Mouse (Mus musculus): Measurements from ENCODE around the gene Apbb2. TPM values are rescaled to one million over a fixed set of nuclear protein-coding genes. Genes with fewer than 3 reads are reported as not detected.

Gene Apbb2
- polyA plus RNA-seq, 1 experiment from 2014 or later, result 52.6 TPM

- no peak overlapping the region for H3K4me3 ChIP-seq (ENCODE audit: low read depth, low read length)
- whole genome bisulfite sequencing, result 78% methylated on average over 8 of the region's 8 CpGs
- H3K9ac ChIP-seq (ENCODE audit: low read length), result no peak overlapping the region
- H3K27me3 ChIP-seq (ENCODE audit: control insufficient read depth, insufficient read depth, low read length), result no peaks in the 10 kb centered on the region
- H3K27ac ChIP-seq (ENCODE audit: low read depth, low read length), result no peak overlapping the region
- no peak overlapping the region for H3K4me2 ChIP-seq (ENCODE audit: low read depth)
- DNase-seq (ENCODE audit: low spot score) (no peak), ATAC-seq (ENCODE audit: insufficient read depth, low FRiP score, low TSS enrichment) (no peak)
- no peaks in the 10 kb centered on the region for H3K9me3 ChIP-seq (ENCODE audit: control insufficient read depth, low read length)
- H3K4me1 ChIP-seq (ENCODE audit: control insufficient read depth, insufficient read depth, low read length), result no peaks in the 10 kb centered on the region
- H3K36me3 ChIP-seq (ENCODE audit: control insufficient read depth, insufficient read depth, low read length), result no peaks in the 10 kb centered on the region
Observed at GRCm38 (mm10) chr5:66462665-66463064, 155.9 kb downstream of the Apbb2 start.

- H3K27ac ChIP-seq (ENCODE audit: low read depth, low read length), result no peak overlapping the region
- no peak overlapping the region for H3K4me3 ChIP-seq (ENCODE audit: low read depth, low read length)
- H3K4me1 ChIP-seq (ENCODE audit: control insufficient read depth, insufficient read depth, low read length), result no peaks in the 10 kb centered on the region
- H3K36me3 ChIP-seq (ENCODE audit: control insufficient read depth, insufficient read depth, low read length), result no peaks in the 10 kb centered on the region
- no peak overlapping the region for H3K9ac ChIP-seq (ENCODE audit: low read length)
- no peak for DNase-seq (ENCODE audit: low spot score)
- no peaks in the 10 kb centered on the region for H3K9me3 ChIP-seq (ENCODE audit: control insufficient read depth, low read length)
- no peaks in the 10 kb centered on the region for H3K27me3 ChIP-seq (ENCODE audit: control insufficient read depth, insufficient read depth, low read length)
- ATAC-seq (ENCODE audit: insufficient read depth, low FRiP score, low TSS enrichment), result no peak
- no peak overlapping the region for H3K4me2 ChIP-seq (ENCODE audit: low read depth)
- 72% methylated on average over 5 of the region's 5 CpGs for WGBS
Observed at GRCm38 (mm10) chr5:66458851-66459250, 159.7 kb downstream of the Apbb2 start.

GRCm38 (mm10) chr5:66455271-66455670, 163.3 kb downstream of the Apbb2 start:
- H3K4me3 ChIP-seq (ENCODE audit: low read depth, low read length), result no peak overlapping the region
- no peaks in the 10 kb centered on the region for H3K27me3 ChIP-seq (ENCODE audit: control insufficient read depth, insufficient read depth, low read length)
- H3K27ac ChIP-seq (ENCODE audit: low read depth, low read length), result no peak overlapping the region
- H3K9ac ChIP-seq (ENCODE audit: low read length), result no peak overlapping the region
- WGBS, result 82% methylated on average over 5 of the region's 5 CpGs
- 0 out of 2 replicates have a peak, but pooled peaks cover 3% of the 10 kb centered on the region for H3K36me3 ChIP-seq (ENCODE audit: control insufficient read depth, insufficient read depth, low read length)
- no peak for ATAC-seq (ENCODE audit: insufficient read depth, low FRiP score, low TSS enrichment)
- no peaks in the 10 kb centered on the region for H3K9me3 ChIP-seq (ENCODE audit: control insufficient read depth, low read length)
- no peak for DNase-seq (ENCODE audit: low spot score)
- no peak overlapping the region for H3K4me2 ChIP-seq (ENCODE audit: low read depth)
- no peaks in the 10 kb centered on the region for H3K4me1 ChIP-seq (ENCODE audit: control insufficient read depth, insufficient read depth, low read length)

GRCm38 (mm10) chr5:66454826-66455225, 163.8 kb downstream of the Apbb2 start:
- DNase-seq (ENCODE audit: low spot score), result no peak

GRCm38 (mm10) chr5:66453106-66453505, 165.5 kb downstream of the Apbb2 start:
- Histone ChIP-seq H3K9ac (ENCODE audit: low read length) (no peak overlapping the region), H3K9me3 (ENCODE audit: control insufficient read depth, low read length) (no peaks in the 10 kb centered on the region), H3K27me3 (ENCODE audit: control insufficient read depth, insufficient read depth, low read length) (no peaks in the 10 kb centered on the region), H3K4me1 (ENCODE audit: control insufficient read depth, insufficient read depth, low read length) (no peaks in the 10 kb centered on the region), H3K27ac (ENCODE audit: low read depth, low read length) (no peak overlapping the region), H3K36me3 (ENCODE audit: control insufficient read depth, insufficient read depth, low read length) (0 out of 2 replicates have a peak, but pooled peaks cover 3% of the 10 kb centered on the region), H3K4me2 (ENCODE audit: low read depth) (no peak overlapping the region), H3K4me3 (ENCODE audit: low read depth, low read length) (no peak overlapping the region)
- WGBS, result 76% methylated on average over 4 of the region's 4 CpGs
- DNase-seq (ENCODE audit: low spot score), result no peak
- no peak for ATAC-seq (ENCODE audit: insufficient read depth, low FRiP score, low TSS enrichment)

More at GRCm38 (mm10) chr5:66454826-66455225, 163.8 kb downstream of the Apbb2 start:
- Histone ChIP-seq H3K27ac (ENCODE audit: low read depth, low read length) (no peak overlapping the region), H3K9me3 (ENCODE audit: control insufficient read depth, low read length) (no peaks in the 10 kb centered on the region), H3K4me3 (ENCODE audit: low read depth, low read length) (no peak overlapping the region), H3K9ac (ENCODE audit: low read length) (no peak overlapping the region), H3K27me3 (ENCODE audit: control insufficient read depth, insufficient read depth, low read length) (no peaks in the 10 kb centered on the region), H3K4me2 (ENCODE audit: low read depth) (no peak overlapping the region), H3K36me3 (ENCODE audit: control insufficient read depth, insufficient read depth, low read length) (0 out of 2 replicates have a peak, but pooled peaks cover 3% of the 10 kb centered on the region), H3K4me1 (ENCODE audit: control insufficient read depth, insufficient read depth, low read length) (no peaks in the 10 kb centered on the region)
- 86% methylated on average over 4 of the region's 4 CpGs for WGBS
- no peak for ATAC-seq (ENCODE audit: insufficient read depth, low FRiP score, low TSS enrichment)

- Histone ChIP-seq H3K4me3 (ENCODE audit: low read depth, low read length) (no peak overlapping the region), H3K9ac (ENCODE audit: low read length) (no peak overlapping the region), H3K9me3 (ENCODE audit: control insufficient read depth, low read length) (no peaks in the 10 kb centered on the region), H3K27ac (ENCODE audit: low read depth, low read length) (no peak overlapping the region), H3K36me3 (ENCODE audit: control insufficient read depth, insufficient read depth, low read length) (0 out of 2 replicates have a peak, but pooled peaks cover 3% of the 10 kb centered on the region), H3K4me1 (ENCODE audit: control insufficient read depth, insufficient read depth, low read length) (no peaks in the 10 kb centered on the region), H3K4me2 (ENCODE audit: low read depth) (no peak overlapping the region), H3K27me3 (ENCODE audit: control insufficient read depth, insufficient read depth, low read length) (no peaks in the 10 kb centered on the region)
- ATAC-seq (ENCODE audit: insufficient read depth, low FRiP score, low TSS enrichment) (no peak), DNase-seq (ENCODE audit: low spot score) (no peak)
- WGBS, result 91% methylated on average over 5 of the region's 5 CpGs
Observed at GRCm38 (mm10) chr5:66451561-66451960, 167.0 kb downstream of the Apbb2 start.

GRCm38 (mm10) chr5:66445497-66445896, 173.1 kb downstream of the Apbb2 start:
- 91% methylated on average over 7 of the region's 7 CpGs for WGBS
- no peaks in the 10 kb centered on the region for H3K36me3 ChIP-seq (ENCODE audit: control insufficient read depth, insufficient read depth, low read length)
- H3K9me3 ChIP-seq (ENCODE audit: control insufficient read depth, low read length), result no peaks in the 10 kb centered on the region
- no peak overlapping the region for H3K4me2 ChIP-seq (ENCODE audit: low read depth)
- no peak for DNase-seq (ENCODE audit: low spot score)
- H3K27me3 ChIP-seq (ENCODE audit: control insufficient read depth, insufficient read depth, low read length), result no peaks in the 10 kb centered on the region
- H3K4me3 ChIP-seq (ENCODE audit: low read depth, low read length), result no peak overlapping the region
- H3K4me1 ChIP-seq (ENCODE audit: control insufficient read depth, insufficient read depth, low read length), result no peaks in the 10 kb centered on the region
- no peak overlapping the region for H3K9ac ChIP-seq (ENCODE audit: low read length)
- ATAC-seq (ENCODE audit: insufficient read depth, low FRiP score, low TSS enrichment), result no peak
- H3K27ac ChIP-seq (ENCODE audit: low read depth, low read length), result no peak overlapping the region

- Histone ChIP-seq H3K9me3 (ENCODE audit: control insufficient read depth, low read length) (no peaks in the 10 kb centered on the region), H3K27me3 (ENCODE audit: control insufficient read depth, insufficient read depth, low read length) (no peaks in the 10 kb centered on the region), H3K9ac (ENCODE audit: low read length) (no peak overlapping the region), H3K4me3 (ENCODE audit: low read depth, low read length) (no peak overlapping the region), H3K27ac (ENCODE audit: low read depth, low read length) (no peak overlapping the region), H3K4me1 (ENCODE audit: control insufficient read depth, insufficient read depth, low read length) (no peaks in the 10 kb centered on the region), H3K4me2 (ENCODE audit: low read depth) (no peak overlapping the region), H3K36me3 (ENCODE audit: control insufficient read depth, insufficient read depth, low read length) (no peaks in the 10 kb centered on the region)
- WGBS, result 84% methylated on average over 7 of the region's 7 CpGs
- ATAC-seq (ENCODE audit: insufficient read depth, low FRiP score, low TSS enrichment), result no peak
- DNase-seq (ENCODE audit: low spot score), result no peak
Observed at GRCm38 (mm10) chr5:66442260-66442659, 176.3 kb downstream of the Apbb2 start.

GRCm38 (mm10) chr5:66436791-66437246, 181.8 kb downstream of the Apbb2 start:
- H3K4me1 ChIP-seq (ENCODE audit: control insufficient read depth, insufficient read depth, low read length), result no peaks in the 10 kb centered on the region
- DNase-seq (ENCODE audit: low spot score) (no peak), ATAC-seq (ENCODE audit: insufficient read depth, low FRiP score, low TSS enrichment) (no peak)
- H3K27ac ChIP-seq (ENCODE audit: low read depth, low read length), result no peak overlapping the region
- H3K4me2 ChIP-seq (ENCODE audit: low read depth), result no peak overlapping the region
- H3K27me3 ChIP-seq (ENCODE audit: control insufficient read depth, insufficient read depth, low read length), result no peaks in the 10 kb centered on the region
- 91% methylated on average over 2 of the region's 2 CpGs for WGBS
- H3K9me3 ChIP-seq (ENCODE audit: control insufficient read depth, low read length), result no peaks in the 10 kb centered on the region
- H3K4me3 ChIP-seq (ENCODE audit: low read depth, low read length), result no peak overlapping the region
- no peak overlapping the region for H3K9ac ChIP-seq (ENCODE audit: low read length)
- no peaks in the 10 kb centered on the region; the same call in 1 of the 2 replicates for H3K36me3 ChIP-seq (ENCODE audit: control insufficient read depth, insufficient read depth, low read length)

All from neural tube, embryonic 11.5 days (tissue).